Mouse (Mus musculus): ENCODE measurements around the gene Slc4a3.

DNA sequence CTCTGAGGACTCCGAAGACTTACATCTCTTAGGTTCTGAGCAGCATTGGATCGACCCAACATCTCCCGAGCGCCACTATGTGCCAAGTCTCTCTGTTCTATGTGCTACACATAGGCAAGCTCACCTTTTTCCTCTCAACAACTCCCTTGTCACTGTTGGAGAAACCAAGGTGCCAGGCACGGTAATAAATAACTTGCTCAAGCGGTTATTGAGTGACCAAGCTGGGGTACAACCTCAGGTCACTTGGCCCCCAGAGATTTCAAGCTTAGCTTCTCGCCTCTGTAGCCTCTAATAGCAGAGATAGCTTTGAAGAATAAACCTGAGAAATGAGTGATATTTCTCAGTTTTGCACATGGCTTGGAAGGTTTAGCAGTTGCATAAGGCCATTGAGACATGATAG lies 4.6 kb upstream of the Slc4a3 start:
- no peak for TF ChIP-seq CTCF (IDR thresholded peaks at IDR 0.05; ENCODE audit: borderline replicate concordance, insufficient read depth, low read length)
- TF ChIP-seq POLR2A (IDR thresholded peaks at IDR 0.05; ENCODE audit: low read depth, low read length) = no peak

All from embryonic fibroblast, embryonic 13.5 days (primary cell).